Mouse (Mus musculus): ENCODE data around the gene Rbm12. TPM values are rescaled to one million over a fixed set of nuclear protein-coding genes. Genes with fewer than 3 reads are reported as not detected.

The Rbm12 gene
- 53.9 and 55.4 TPM in 2 replicates for polyA plus RNA-seq (2016; fragmentation: Nextera tagmentation; extraction: Ambion mirVana)

DNA sequence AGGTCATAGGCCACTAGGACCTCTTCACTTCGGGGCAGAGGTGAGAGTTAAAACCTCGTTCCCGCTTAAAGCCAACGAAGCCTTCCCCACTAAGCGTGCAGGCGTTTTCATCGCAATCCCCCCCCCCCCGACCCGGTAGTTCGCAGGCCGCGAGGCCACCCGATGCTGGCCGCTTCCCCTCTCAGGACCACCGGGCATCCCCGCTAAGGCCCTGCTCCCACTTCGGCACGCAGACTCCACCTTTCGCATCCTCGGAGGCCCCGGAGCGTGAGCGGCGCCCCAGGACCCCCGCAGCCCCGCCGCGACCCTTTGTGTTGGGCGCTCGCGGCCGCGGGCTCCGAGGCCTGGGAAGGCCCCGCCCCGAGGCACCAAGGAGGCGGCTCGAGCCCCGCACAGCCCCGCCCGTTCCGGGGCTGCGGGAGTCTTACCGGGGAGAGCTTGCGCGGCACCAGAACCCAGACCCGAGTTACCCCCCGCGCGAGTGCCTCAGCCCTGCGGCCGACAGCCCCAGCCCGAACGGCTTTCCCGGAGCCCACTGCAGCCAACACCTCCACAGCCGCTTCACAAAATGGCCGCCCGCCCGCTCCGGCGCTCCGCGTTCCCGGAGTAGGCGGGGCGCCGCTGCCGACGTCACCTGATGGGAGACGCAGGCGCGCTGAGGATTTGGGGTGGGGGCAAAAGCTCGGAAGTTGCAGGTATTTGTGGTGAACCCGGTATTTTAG lies at the start of gene Rbm12, which contains the start of gene Cpne1:
Gene Rbm12 (minus strand): TSS at position 621 of the 722 bp plus-strand sequence.
Gene Cpne1 (minus strand): TSS at position 608 of the 722 bp plus-strand sequence.
- H3K9me3 ChIP-seq (replicated peaks) = no peaks in the 10 kb centered on the region
- peak within 1 kb of the TSS; percentile 97 for H3K4me3 ChIP-seq
- no peaks in the 10 kb centered on the region for H3K27me3 ChIP-seq (ENCODE audit: low read depth, poor library complexity, severe bottlenecking)
- peak within 1 kb of the TSS; percentile 99 for H3K27ac ChIP-seq
- peaks cover 20% of the 10 kb centered on the region for H3K36me3 ChIP-seq
- peaks cover 10% of the 10 kb centered on the region for H3K4me1 ChIP-seq
- DNase-seq (ENCODE audit: low spot score) = peak; percentile 97
- WGBS = under 1% methylated on average over 74 of the region's 74 CpGs

DNA sequence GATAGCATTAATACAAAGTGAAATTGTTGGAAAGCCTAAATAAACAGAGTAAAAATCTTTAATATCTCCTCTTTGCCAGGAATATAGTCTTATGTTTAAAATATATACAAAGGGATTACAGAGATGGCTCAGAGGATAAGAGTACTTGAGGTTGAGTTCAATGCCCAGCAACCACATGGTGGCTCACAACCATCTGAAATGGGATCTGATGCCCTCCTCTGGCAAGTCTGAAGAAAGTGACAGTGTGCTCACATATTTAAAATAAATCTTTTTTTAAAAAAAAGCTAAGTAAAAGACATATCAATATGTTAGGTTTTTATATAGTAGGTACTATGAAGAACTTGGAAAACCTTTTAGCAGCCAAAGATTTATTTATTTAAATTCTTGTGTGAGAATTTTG lies 39.8 kb upstream of the Rbm12 start:
- H3K9me3 ChIP-seq (replicated peaks) = no peaks in the 10 kb centered on the region
- H3K27me3 ChIP-seq (ENCODE audit: low read depth, poor library complexity, severe bottlenecking) = no peaks in the 10 kb centered on the region
- H3K36me3 ChIP-seq = peaks cover 100% of the 10 kb centered on the region
- no peak overlapping the region for H3K27ac ChIP-seq
- H3K4me3 ChIP-seq = no peak overlapping the region
- H3K4me1 ChIP-seq = peaks cover 7% of the 10 kb centered on the region; the same call in 1 of the 2 replicates
- no peak for DNase-seq (ENCODE audit: low spot score)

DNA sequence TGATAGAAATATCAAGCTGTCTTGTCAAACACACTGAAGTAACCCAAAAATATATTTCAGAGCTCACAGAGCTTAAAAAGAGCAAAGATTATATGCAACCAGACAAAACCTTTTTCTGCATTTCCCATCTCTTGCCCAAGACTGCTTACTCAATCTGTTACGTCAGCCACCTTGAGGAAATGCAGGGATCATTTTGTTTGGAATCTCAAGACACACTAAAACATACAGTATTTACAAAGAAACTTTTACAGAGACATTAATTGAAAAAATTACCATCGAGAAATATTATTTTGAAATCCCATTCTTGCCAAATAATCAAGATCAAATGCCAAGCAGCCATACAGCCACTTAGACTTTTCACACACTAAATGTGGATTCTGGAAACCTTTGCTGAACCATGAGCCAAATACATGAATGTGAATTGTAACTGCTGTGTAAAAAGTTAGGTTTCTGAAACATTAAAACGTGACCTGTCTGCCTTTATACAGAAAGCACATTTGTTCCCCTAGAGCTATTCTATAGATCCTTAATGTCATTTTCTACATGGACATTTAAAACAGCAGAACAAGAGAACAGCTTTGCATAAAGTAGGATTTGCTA lies 35.6 kb upstream of the Rbm12 start:
- peaks cover 10% of the 10 kb centered on the region for H3K4me1 ChIP-seq
- no peaks in the 10 kb centered on the region for H3K9me3 ChIP-seq (replicated peaks)
- no peak overlapping the region for H3K4me3 ChIP-seq
- H3K27me3 ChIP-seq (ENCODE audit: low read depth, poor library complexity, severe bottlenecking) = no peaks in the 10 kb centered on the region
- DNase-seq (ENCODE audit: low spot score) = no peak
- WGBS = 92% methylated on average over 3 of the region's 3 CpGs
- peaks cover 62% of the 10 kb centered on the region for H3K36me3 ChIP-seq
- H3K27ac ChIP-seq = no peak overlapping the region

DNA sequence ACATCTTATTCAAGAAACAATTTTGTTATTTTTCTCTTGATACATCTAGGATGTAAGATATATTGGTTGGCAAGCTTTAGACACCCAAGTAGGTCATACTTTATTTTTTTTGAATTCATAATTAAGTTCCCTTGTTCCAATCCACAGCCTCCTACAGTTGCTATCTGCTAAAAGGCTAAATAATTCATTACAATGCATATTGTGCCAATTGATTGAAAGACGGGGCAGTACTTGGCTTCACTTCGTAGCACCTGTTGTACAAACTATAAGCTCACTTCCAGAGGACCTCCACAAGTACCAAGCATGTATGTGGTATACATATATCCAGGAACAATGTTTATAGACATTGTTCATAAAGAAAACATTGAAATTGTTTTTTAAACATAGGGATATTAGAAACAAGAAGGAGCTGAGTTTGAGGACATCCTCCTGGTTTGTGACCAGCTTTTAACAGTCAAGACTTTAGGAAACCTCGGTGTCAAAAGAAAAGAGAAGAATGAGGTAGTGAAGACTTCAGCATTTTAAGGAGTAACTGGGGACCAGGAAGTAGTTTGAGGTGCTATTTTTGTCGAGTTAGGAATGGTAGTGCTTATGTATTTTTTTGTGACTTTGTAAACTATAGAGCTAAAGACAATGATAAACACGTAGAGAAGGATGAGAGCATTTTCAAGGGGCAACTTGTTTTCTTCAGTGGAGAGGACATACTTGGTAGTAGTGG lies 34.7 kb upstream of the Rbm12 start:
- DNase-seq (ENCODE audit: low spot score) = no peak
- Histone ChIP-seq H3K27me3 (ENCODE audit: low read depth, poor library complexity, severe bottlenecking) (no peaks in the 10 kb centered on the region), H3K4me3 (no peak overlapping the region), H3K9me3 (replicated peaks) (no peaks in the 10 kb centered on the region), H3K27ac (no peak overlapping the region), H3K36me3 (peaks cover 56% of the 10 kb centered on the region), H3K4me1 (peaks cover 10% of the 10 kb centered on the region)
- WGBS = 77% methylated on average over 5 of the region's 5 CpGs

DNA sequence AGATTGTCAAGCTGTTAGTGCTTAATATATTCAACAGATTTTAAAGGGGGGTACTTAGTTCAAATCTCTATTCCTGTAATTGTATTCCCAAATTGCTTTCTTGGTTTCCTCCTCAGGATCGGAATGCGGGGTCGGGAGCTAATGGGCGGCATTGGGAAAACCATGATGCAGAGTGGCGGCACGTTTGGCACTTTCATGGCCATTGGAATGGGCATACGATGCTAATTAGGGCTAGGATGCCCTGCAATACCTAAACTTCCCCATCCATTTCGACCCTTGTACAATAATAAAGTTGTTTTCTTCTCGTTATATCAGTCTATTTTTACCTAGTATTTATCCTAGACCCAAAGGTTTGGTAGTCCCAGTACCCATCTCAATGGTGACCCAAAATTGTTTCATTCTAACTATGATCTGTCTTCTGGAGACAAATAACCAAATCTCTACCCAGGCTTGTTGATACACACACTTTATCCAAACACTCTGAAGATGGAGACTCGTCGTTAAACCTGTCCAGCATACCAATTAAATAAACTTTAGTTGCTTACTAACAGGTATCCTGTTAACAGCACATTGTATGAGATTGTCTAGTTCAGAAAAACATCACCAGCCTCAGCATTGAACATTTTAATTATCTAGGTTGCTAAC lies 33.8 kb upstream of the Rbm12 start:
- peak overlapping the region; percentile 81; the same call in 1 of the 2 replicates for H3K4me3 ChIP-seq
- no peaks in the 10 kb centered on the region for H3K27me3 ChIP-seq (ENCODE audit: low read depth, poor library complexity, severe bottlenecking)
- H3K27ac ChIP-seq = no peak overlapping the region
- DNase-seq (ENCODE audit: low spot score) = no peak
- WGBS = 68% methylated on average over 11 of the region's 11 CpGs
- no peaks in the 10 kb centered on the region for H3K9me3 ChIP-seq (replicated peaks)
- peaks cover 52% of the 10 kb centered on the region for H3K36me3 ChIP-seq
- peaks cover 10% of the 10 kb centered on the region for H3K4me1 ChIP-seq

DNA sequence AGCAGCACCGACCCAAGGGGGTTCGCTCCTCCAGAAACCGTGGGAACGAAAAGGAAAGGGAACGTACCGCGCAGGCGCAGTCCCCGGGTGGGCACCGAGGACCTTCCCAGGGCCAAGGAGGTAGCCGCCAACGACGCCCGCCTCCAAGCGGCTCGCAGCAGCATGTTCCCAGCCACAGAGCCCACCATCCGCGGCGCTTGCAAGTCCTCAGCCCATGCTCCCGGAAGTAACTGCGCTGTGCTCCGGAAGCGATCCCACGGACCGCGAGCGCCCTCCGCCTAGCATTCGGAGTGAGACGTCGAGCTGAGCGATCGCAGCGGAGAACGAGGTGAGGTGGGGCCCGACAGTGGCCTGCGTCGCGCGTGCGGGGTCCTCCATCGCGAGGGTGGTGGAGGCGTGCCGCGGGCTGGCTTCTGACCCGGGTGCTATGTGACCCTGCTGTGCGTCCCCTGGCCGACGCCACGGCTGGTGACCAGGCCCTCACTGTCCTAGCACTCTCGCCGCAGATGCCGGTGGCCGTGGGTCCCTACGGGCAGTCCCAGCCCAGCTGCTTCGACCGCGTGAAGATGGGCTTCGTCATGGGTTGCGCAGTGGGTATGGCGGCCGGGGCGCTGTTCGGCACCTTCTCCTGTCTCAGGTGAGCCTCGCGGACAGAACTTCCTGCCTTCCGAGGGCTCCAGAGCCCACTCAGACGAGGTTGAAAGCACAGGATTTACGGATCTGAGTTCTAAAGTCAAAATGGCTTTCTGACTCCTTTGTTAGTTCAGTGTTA lies 32.4 kb upstream of the Rbm12 start, which contains the start of the genes Romo1 and Nfs1:
Gene Romo1 (plus strand): TSS at position 87 of the 772 bp plus-strand sequence.
Gene Nfs1 (minus strand): TSS at position 234 of the 772 bp plus-strand sequence.
- Histone ChIP-seq H3K36me3 (peaks cover 46% of the 10 kb centered on the region), H3K4me3 (peak within 1 kb of the TSS; percentile 81), H3K27ac (peak within 1 kb of the TSS; percentile 93), H3K27me3 (ENCODE audit: low read depth, poor library complexity, severe bottlenecking) (no peaks in the 10 kb centered on the region), H3K9me3 (replicated peaks) (no peaks in the 10 kb centered on the region), H3K4me1 (peaks cover 10% of the 10 kb centered on the region)
- WGBS = under 1% methylated on average over 70 of the region's 70 CpGs
- peak; percentile 98 for DNase-seq (ENCODE audit: low spot score)

DNA sequence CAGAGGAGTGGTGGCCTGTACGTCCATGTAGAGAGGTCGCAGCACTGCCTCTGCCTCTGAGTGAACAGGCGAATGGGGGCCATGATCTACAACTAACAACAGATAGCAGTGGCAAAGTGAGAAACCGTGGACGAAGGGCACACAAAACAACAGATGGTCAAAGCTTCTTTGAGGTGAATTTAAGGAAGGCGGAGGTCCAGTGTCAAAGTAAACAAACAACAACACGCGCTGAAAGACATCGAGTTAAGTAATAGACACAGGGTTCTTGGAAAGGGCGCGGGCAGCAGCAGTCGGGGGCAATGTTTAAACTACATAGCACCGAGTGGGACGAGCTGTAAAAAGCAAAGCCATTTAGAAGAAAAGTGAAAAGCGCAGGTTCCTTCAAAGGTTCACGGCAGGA lies 31.6 kb upstream of the Rbm12 start:
- H3K4me1 ChIP-seq = peaks cover 10% of the 10 kb centered on the region
- WGBS = 2% methylated on average over 16 of the region's 16 CpGs
- H3K27ac ChIP-seq = peak overlapping the region; percentile 93
- no peaks in the 10 kb centered on the region for H3K27me3 ChIP-seq (ENCODE audit: low read depth, poor library complexity, severe bottlenecking)
- H3K9me3 ChIP-seq (replicated peaks) = no peaks in the 10 kb centered on the region
- peak overlapping the region; percentile 81 for H3K4me3 ChIP-seq
- DNase-seq (ENCODE audit: low spot score) = no peak
- H3K36me3 ChIP-seq = peaks cover 46% of the 10 kb centered on the region

DNA sequence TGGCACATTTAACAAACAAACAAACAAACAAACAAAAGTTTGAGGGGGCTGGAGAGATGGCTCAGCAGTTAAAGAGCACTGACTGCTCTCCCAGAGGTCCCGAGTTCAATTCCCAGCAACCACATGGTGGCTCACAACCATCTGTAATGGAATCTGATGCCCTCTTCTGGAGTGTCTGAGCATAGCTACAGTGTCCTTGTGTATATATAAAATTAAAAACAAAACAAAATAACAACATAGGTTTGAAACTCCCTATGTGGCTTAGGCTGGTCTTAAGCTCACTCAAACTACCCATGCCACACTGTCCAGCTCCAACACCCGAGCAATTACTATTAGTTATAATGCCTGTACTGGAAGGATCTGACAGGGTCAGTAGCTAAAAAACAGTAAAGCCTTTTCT lies 31.0 kb upstream of the Rbm12 start:
- H3K4me1 ChIP-seq = peaks cover 10% of the 10 kb centered on the region
- WGBS = 87% methylated on average over 2 of the region's 2 CpGs
- H3K9me3 ChIP-seq (replicated peaks) = no peaks in the 10 kb centered on the region
- peak overlapping the region; percentile 81 for H3K4me3 ChIP-seq
- H3K36me3 ChIP-seq = peaks cover 41% of the 10 kb centered on the region
- no peak for DNase-seq (ENCODE audit: low spot score)
- H3K27me3 ChIP-seq (ENCODE audit: low read depth, poor library complexity, severe bottlenecking) = no peaks in the 10 kb centered on the region
- no peak overlapping the region for H3K27ac ChIP-seq

DNA sequence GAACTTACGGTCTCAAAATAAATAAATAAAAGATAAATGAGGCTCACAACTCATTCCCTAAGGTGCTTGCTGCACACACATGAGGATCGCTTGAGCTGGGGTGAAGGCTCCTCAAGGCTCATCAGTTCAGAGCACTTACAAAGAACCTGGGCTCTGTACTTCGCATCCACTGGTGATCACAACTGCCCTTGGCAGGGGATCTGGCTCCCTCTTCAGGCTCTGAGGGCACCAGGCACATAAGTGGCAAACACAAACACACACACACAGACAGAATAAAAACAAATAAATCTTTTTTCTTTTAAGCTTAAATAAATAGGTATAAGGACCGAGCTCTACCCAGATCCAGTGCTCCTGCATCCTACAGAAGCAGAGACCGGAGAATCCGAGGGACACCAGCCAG lies 23.9 kb upstream of the Rbm12 start:
- no peaks in the 10 kb centered on the region for H3K4me1 ChIP-seq
- no peak for DNase-seq (ENCODE audit: low spot score)
- H3K4me3 ChIP-seq = no peak overlapping the region
- 89% methylated on average over 6 of the region's 6 CpGs for WGBS
- no peaks in the 10 kb centered on the region for H3K27me3 ChIP-seq (ENCODE audit: low read depth, poor library complexity, severe bottlenecking)
- H3K36me3 ChIP-seq = peaks cover 38% of the 10 kb centered on the region
- no peak overlapping the region for H3K27ac ChIP-seq
- H3K9me3 ChIP-seq (replicated peaks) = no peaks in the 10 kb centered on the region

DNA sequence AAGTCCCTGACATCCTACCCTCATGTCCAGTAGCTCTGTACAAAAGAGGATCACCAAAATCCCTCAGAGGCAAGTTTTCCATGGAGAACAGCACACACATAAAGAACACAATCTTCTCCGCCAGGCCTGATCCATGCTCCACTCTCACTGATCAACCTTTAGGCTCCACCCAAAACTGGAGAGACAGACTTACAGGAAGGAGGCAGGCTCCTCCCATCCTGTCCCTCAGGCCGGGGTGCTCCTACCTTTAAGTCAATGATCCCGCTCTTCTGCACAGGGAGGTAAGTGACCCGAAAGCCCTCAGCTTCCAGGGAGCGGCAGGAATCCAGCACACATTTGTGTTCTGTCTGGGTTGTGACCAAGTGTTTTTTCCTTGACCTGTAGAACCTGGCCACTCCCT lies 22.4 kb upstream of the Rbm12 start:
- H3K27ac ChIP-seq = no peak overlapping the region

DNA sequence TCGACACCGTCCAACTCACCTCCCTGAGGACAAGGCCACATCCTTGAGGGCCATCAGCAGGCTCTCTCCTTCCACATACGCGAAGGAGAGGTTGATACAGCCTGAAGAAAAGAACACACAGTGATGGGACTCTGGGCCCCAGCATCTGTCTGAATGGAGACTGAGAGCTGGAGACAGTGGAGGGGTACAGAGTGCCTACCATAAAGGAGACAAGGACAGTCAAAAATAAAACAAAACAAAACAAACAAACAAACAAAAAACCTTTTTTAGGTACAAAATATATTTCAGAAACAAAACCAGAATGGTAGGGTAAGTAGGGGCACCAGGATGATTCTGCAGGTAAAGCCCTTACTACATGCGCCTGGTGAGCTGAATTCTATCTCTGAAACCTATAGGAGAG lies 15.2 kb upstream of the Rbm12 start, which contains the start of gene Gm28036:
Gene Gm28036 (minus strand): TSS at position 101 of the 400 bp plus-strand sequence.
- peaks cover 54% of the 10 kb centered on the region for H3K36me3 ChIP-seq
- no peak within 1 kb of the TSS for H3K4me3 ChIP-seq
- no peaks in the 10 kb centered on the region for H3K4me1 ChIP-seq
- H3K9me3 ChIP-seq (replicated peaks) = no peaks in the 10 kb centered on the region
- no peaks in the 10 kb centered on the region for H3K27me3 ChIP-seq (ENCODE audit: low read depth, poor library complexity, severe bottlenecking)
- DNase-seq (ENCODE audit: low spot score) = no peak
- 95% methylated on average over 5 of the region's 5 CpGs for WGBS
- H3K27ac ChIP-seq = no peak within 1 kb of the TSS

More for the DNA sequence above, 22.4 kb upstream of the Rbm12 start:
- H3K4me3 ChIP-seq = no peak overlapping the region
- H3K27me3 ChIP-seq (ENCODE audit: low read depth, poor library complexity, severe bottlenecking) = no peaks in the 10 kb centered on the region
- peaks cover 33% of the 10 kb centered on the region for H3K36me3 ChIP-seq
- no peak for DNase-seq (ENCODE audit: low spot score)
- H3K4me1 ChIP-seq = no peaks in the 10 kb centered on the region
- H3K9me3 ChIP-seq (replicated peaks) = no peaks in the 10 kb centered on the region
- WGBS = 89% methylated on average over 5 of the region's 5 CpGs

DNA sequence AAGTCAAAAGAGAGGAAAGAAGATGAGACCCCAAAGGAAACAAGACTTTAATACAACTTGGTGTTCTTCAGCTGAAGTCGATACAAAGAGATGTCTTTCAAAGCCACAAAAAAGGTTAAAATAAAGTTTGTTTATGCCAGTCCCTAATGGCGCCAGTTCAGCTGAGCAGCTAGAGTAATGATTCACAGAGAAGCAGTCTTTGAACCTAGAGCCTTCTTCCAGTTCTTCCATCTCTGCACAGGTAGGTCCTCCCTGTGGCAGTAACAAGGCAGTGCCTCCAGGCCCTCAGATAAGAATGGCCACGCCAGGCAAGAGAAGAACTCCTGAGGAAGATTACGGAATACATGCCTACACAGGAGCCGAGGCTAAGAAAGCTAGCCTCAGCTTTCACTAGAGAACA lies 12.0 kb upstream of the Rbm12 start:
- WGBS = 94% methylated on average over 5 of the region's 5 CpGs
- Histone ChIP-seq H3K27ac (no peak overlapping the region), H3K27me3 (ENCODE audit: low read depth, poor library complexity, severe bottlenecking) (no peaks in the 10 kb centered on the region), H3K9me3 (replicated peaks) (no peaks in the 10 kb centered on the region), H3K36me3 (peaks cover 41% of the 10 kb centered on the region), H3K4me3 (no peak overlapping the region), H3K4me1 (no peaks in the 10 kb centered on the region)
- no peak for DNase-seq (ENCODE audit: low spot score)

Data from limb, embryonic 10.5 days (tissue).